Mouse (Mus musculus): ENCODE data around the gene Gm49378.

The Gm49378 gene

GRCm38 (mm10) chr14:55637795-55638194, at the start of gene Gm49378:
Gene Gm49378 (minus strand): TSS chr14:55637895.
- DNase-seq, result no peak

- DNase-seq, result no peak
These were observed 44.4 kb upstream of the Gm49378 start for GRCm38 (mm10) chr14:55682118-55682493.

- peak; percentile 96 to 97 for DNase-seq
These were observed 43.7 kb upstream of the Gm49378 start, which contains the start of gene Tinf2 for GRCm38 (mm10) chr14:55681160-55682117. Gene Tinf2 (minus strand): TSS chr14:55681820.

GRCm38 (mm10) chr14:55677615-55678014, 39.9 kb upstream of the Gm49378 start:
- DNase-seq, result no peak

GRCm38 (mm10) chr14:55672741-55673060, 35.0 kb upstream of the Gm49378 start:
- no peak for DNase-seq

GRCm38 (mm10) chr14:55671833-55672740, 34.4 kb upstream of the Gm49378 start, which contains the start of the genes Gmpr2 and Nedd8:
Gene Gmpr2 (plus strand): TSS chr14:55671941.
Gene Nedd8 (minus strand): TSS chr14:55672124.
- peak; percentile 88 to 95 for DNase-seq

- no peak for DNase-seq
These were observed 33.8 kb upstream of the Gm49378 start for GRCm38 (mm10) chr14:55671486-55671832.

GRCm38 (mm10) chr14:55660636-55661035, 22.9 kb upstream of the Gm49378 start:
- no peak for DNase-seq

GRCm38 (mm10) chr14:55659960-55660573, 22.4 kb upstream of the Gm49378 start, which contains the start of gene Mdp1:
Gene Mdp1 (minus strand): TSS chr14:55660508.
- peak; percentile 80 to 84 for DNase-seq

GRCm38 (mm10) chr14:55658011-55658410, 20.3 kb upstream of the Gm49378 start:
- no peak for DNase-seq

GRCm38 (mm10) chr14:55656935-55657334, 19.2 kb upstream of the Gm49378 start:
- DNase-seq, result no peak

GRCm38 (mm10) chr14:55651528-55651927, 13.8 kb upstream of the Gm49378 start:
- no peak for DNase-seq

GRCm38 (mm10) chr14:55649884-55650283, 12.2 kb upstream of the Gm49378 start, which contains the start of gene Tssk4:
Gene Tssk4 (plus strand): TSS chr14:55650184.
- DNase-seq, result no peak

- DNase-seq, result no peak
These were observed 6.7 kb upstream of the Gm49378 start for GRCm38 (mm10) chr14:55644261-55644888.

GRCm38 (mm10) chr14:55643060-55643907, 5.6 kb upstream of the Gm49378 start, which contains the start of gene Tm9sf1:
Gene Tm9sf1 (minus strand): TSS chr14:55643806.
- peak; percentile 78 to 90 for DNase-seq

- DNase-seq, result no peak
These were observed 5.0 kb upstream of the Gm49378 start for GRCm38 (mm10) chr14:55642679-55643059.

GRCm38 (mm10) chr14:55641291-55641690, 3.6 kb upstream of the Gm49378 start:
- no peak for DNase-seq

GRCm38 (mm10) chr14:55640816-55641215, 3.1 kb upstream of the Gm49378 start:
- DNase-seq, result no peak

GRCm38 (mm10) chr14:55635523-55636007, 2.1 kb downstream of the Gm49378 start, which contains the start of gene Ipo4:
Gene Ipo4 (minus strand): TSS chr14:55635957.
- DNase-seq, result peak; percentile 84 to 89

GRCm38 (mm10) chr14:55634874-55635522, 2.7 kb downstream of the Gm49378 start:
- DNase-seq, result peak; percentile 59 to 63

All from cerebellum, adult 18-20 months (tissue).